9 mouse cellular contexts compared by ENCODE assay signal in the genomic region with DNA sequence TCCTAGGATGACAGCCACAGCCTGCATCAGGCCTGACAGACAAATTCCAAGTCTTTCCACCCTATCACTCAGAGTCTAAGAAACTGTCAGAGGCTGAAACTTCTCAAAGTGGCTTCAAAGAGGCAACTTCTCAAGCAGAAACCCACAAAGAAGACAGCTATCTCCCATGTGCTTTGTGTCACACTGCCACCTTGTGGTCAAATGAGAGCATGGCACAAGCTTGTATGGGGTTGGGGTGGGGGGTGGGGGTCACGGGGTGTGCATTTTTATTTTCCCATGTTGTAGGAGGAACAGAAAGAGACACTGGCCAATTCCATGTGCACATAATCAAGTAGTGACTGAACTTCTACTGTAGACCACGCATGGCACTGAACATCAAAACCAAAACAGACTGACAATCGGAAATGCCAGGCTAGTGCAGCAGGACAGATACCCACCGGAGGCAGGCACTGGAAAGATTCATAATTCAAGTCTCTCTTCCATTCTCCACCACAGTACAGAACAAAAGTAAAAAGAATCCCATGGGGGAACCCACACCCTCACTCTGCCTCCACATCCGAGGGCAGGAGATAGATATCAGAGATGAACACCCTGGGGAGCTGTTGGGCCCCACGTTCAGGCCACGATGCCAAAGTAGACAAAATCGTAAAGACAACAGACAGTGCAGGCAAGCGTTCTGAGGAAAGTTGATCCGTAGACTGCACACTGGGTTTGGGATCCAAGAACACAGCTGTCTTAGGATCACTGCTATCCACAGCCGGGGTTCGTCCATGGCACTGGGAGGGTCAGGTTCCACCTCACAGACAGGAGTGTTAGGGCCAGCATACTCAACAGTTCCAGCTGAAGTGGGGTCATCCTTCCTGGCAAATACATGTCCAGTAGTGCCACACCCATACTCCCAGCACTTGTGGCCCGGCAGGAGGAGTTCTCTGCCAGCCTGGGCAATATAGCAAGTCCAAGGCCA. TPM values are rescaled to one million over a fixed set of nuclear protein-coding genes. Genes with fewer than 3 reads are reported as not detected.
DNase-seq lines count a peak whose midpoint lies in the region; ATAC-seq and TF ChIP-seq lines count a peak whose summit lies in the region.
"Had no signal": no experiment of that assay in that cellular context is flagged by ENCODE, and none has a peak within 500 bp of the region (broad histone marks: within the 10 kb centered on the region; RNA-seq: fewer than 3 reads in every experiment).

No protein-coding gene starts in this region.

- DNase-seq in cerebellum, adult 11 months: peak; percentile 20
- DNase-seq in NIH3T3 (ENCODE audit: low read depth): peak; percentile 83
- peak; percentile 55 for DNase-seq in liver, postnatal 0 days
- no peak for DNase-seq in testis, postnatal 10 days (ENCODE audit: low spot score)

- no peak for TF ChIP-seq POLR2A in embryonic fibroblast, embryonic 13.5 days (IDR thresholded peaks at IDR 0.05; ENCODE audit: low read depth, low read length)

- H3K9ac ChIP-seq in liver, postnatal 0 days (replicated peaks): no peak overlapping the region; the same call in 1 of the 2 replicates

- no peak overlapping the region for H3K4me3 ChIP-seq in embryonic fibroblast, embryonic 13.5 days (ENCODE audit: insufficient read depth, low read length)
- H3K4me3 ChIP-seq in liver, postnatal 0 days (ENCODE audit: low read depth, low read length): peak overlapping the region; percentile 27

- no peak for TF ChIP-seq EP300 in liver, postnatal 0 days (IDR thresholded peaks at IDR 0.05; ENCODE audit: low read depth)

- H3K4me2 ChIP-seq in liver, postnatal 0 days (ENCODE audit: low read depth, low read length): peak overlapping the region; percentile 62

- TF ChIP-seq CTCF in embryonic fibroblast, embryonic 13.5 days (IDR thresholded peaks at IDR 0.05; ENCODE audit: borderline replicate concordance, insufficient read depth, low read length): peak; percentile 43; the same call in 1 of the 2 replicates
- TF ChIP-seq CTCF in liver, postnatal 0 days (IDR thresholded peaks at IDR 0.05; ENCODE audit: low read depth): peak; percentile 82

- H3K27me3 ChIP-seq in liver, postnatal 0 days (ENCODE audit: insufficient read depth, low read length): no peaks in the 10 kb centered on the region

- peaks cover 27% of the 10 kb centered on the region for H3K36me3 ChIP-seq in liver, postnatal 0 days (replicated peaks; ENCODE audit: insufficient read depth, low read length)

- H3K27ac ChIP-seq in embryonic fibroblast, embryonic 13.5 days (ENCODE audit: insufficient read depth, low read length): no peak overlapping the region
- 0 out of 2 replicates have a peak overlapping the region, but pooled peaks have one; percentile 11 for H3K27ac ChIP-seq in liver, postnatal 0 days (ENCODE audit: low read depth)

- WGBS in liver, postnatal 0 days (ENCODE audit: insufficient replicate concordance): 45% methylated on average over 13 of the region's 13 CpGs

- peaks cover 18% of the 10 kb centered on the region; the same call in 1 of the 2 replicates for H3K4me1 ChIP-seq in embryonic fibroblast, embryonic 13.5 days (ENCODE audit: control insufficient read depth, insufficient read depth, low read length)
- H3K4me1 ChIP-seq in liver, postnatal 0 days (ENCODE audit: insufficient read depth): peaks cover 38% of the 10 kb centered on the region

- no peak for ATAC-seq in cerebellum, adult (ENCODE audit: insufficient number of reproducible peaks, low FRiP score, low TSS enrichment)
- peak; percentile 29 to 38; a peak in 2 of 4 replicates for ATAC-seq in hematopoietic stem cell, adult 5-6 weeks (replicated peaks in 1 of 2; ENCODE audit: insufficient read depth in 1 of 2, low FRiP score in 2 of 2, low TSS enrichment in 1 of 2, low read depth in 1 of 2, poor library complexity in 2 of 2, severe bottlenecking in 2 of 2)
- peak; percentile 57 for ATAC-seq in liver, postnatal 0 days
- ATAC-seq in neutrophil, adult 5-6 weeks (ENCODE audit: extremely low read depth, insufficient number of reproducible peaks, low FRiP score, poor library complexity, severe bottlenecking): peak; percentile 59

- no peaks in the 10 kb centered on the region for H3K9me3 ChIP-seq in liver, postnatal 0 days (ENCODE audit: low read length)

RNA-seq across cellular contexts. Expression of gene Mapkapk2, which starts 37.1 kb away (rescaled TPM):
- polyA plus RNA-seq in embryonic fibroblast, embryonic 13.5 days (2011; ENCODE audit: insufficient read length, low read depth, missing spikeins): 111 and 124 TPM in 2 replicates
- 85.3 and 93.7 TPM in 2 replicates for total RNA-seq in hematopoietic stem cell, adult 5-6 weeks (2017)
- 18.3 and 19.6 TPM in 2 replicates for polyA plus RNA-seq in liver, postnatal 0 days (2015; fragmentation: Nextera tagmentation; extraction: Ambion mirVana)
- total RNA-seq in neutrophil, adult 5-6 weeks (2017): 103 and 112 TPM in 2 replicates

RNA-seq across cellular contexts. Expression of gene Il10, which starts 40.9 kb away (rescaled TPM):
- polyA plus RNA-seq in embryonic fibroblast, embryonic 13.5 days (2011; ENCODE audit: insufficient read length, low read depth, missing spikeins): not detected in 2 replicates
- total RNA-seq in hematopoietic stem cell, adult 5-6 weeks (2017): 4.8 and 16.6 TPM in 2 replicates
- 0.19 TPM in 1 of 2 replicates, not detected in the other for polyA plus RNA-seq in liver, postnatal 0 days (2015; fragmentation: Nextera tagmentation; extraction: Ambion mirVana)
- total RNA-seq in neutrophil, adult 5-6 weeks (2017): not detected in 2 replicates
- total RNA-seq: layer of hippocampus, postnatal 14 days had no signal
